Mouse (Mus musculus) lung, embryonic 16.5 days (tissue): ENCODE measurements around the gene Pacsin2. TPM values are rescaled to one million over a fixed set of nuclear protein-coding genes. Genes with fewer than 3 reads are reported as not detected.
A peak's percentile ranks its signal among the peaks of the same experiment; 100 is the strongest.

Experiments used
- ATAC-seq: fragments of 200-750 bp; cut with Nextera tagmentation; 2 replicates; pipeline ENCODE4 v1.8.0; 2017; ENCODE audit warnings: low read depth, mild to moderate bottlenecking, moderate library complexity
- H3K27ac ChIP-seq: fragments of 300-500 bp; sonication (generic); 2 replicates; pipeline ENCODE4 v1.5.1; 2014; ENCODE audit warnings: mild to moderate bottlenecking, control low read depth, low read length
- H3K27me3 ChIP-seq: fragments of 300-500 bp; sonication (generic); 2 replicates; pipeline ENCODE4 v1.6.1; 2014; ENCODE audit warnings: low read depth, low read length, mixed read lengths; ENCODE audit not compliant: control insufficient read depth, insufficient read depth
- H3K36me3 ChIP-seq: fragments of 300-500 bp; sonication (generic); 2 replicates; pipeline ENCODE4 v1.6.1; 2014; ENCODE audit warnings: low read length; ENCODE audit not compliant: control insufficient read depth, insufficient read depth
- H3K4me1 ChIP-seq: fragments of 300-500 bp; sonication (generic); replicated peaks from 2 replicates; pipeline ENCODE4 v1.6.1; 2014; ENCODE audit warnings: low read length, mixed read lengths; ENCODE audit not compliant: control insufficient read depth, insufficient read depth
- H3K4me2 ChIP-seq: fragments of 300-500 bp; sonication (generic); 2 replicates; pipeline ENCODE4 v1.6.1; 2014; ENCODE audit warnings: low read depth, low read length, control low read depth
- H3K4me3 ChIP-seq: fragments of 300-500 bp; sonication (generic); 2 replicates; pipeline ENCODE4 v1.5.1; 2014; ENCODE audit warnings: mild to moderate bottlenecking, low read length, control low read depth
- H3K9ac ChIP-seq: fragments of 300-500 bp; sonication (generic); 2 replicates; pipeline ENCODE4 v1.6.1; 2014; ENCODE audit warnings: low read length, control low read depth
- H3K9me3 ChIP-seq: fragments of 300-500 bp; sonication (generic); 2 replicates; pipeline ENCODE4 v1.6.1; 2016; ENCODE audit warnings: low read length; ENCODE audit not compliant: control insufficient read depth
- whole genome bisulfite sequencing: fragments of 180-500 bp; shearing (Covaris S2); extraction: QIAGEN DNeasy Blood & Tissue Kit; methylation state at CpG from one replicate; pipeline ENCODE4 v1.1.7; 2014; 5-methylcytosine and 5-hydroxymethylcytosine counted together
- polyA plus RNA-seq: library from polyadenylated mRNA; unstranded; fragments of >200 nt; fragmentation: Nextera tagmentation; extraction: Ambion mirVana; gene quantifications from 2 replicates; pipeline ENCODE4 v1.2.1, GENCODE M21; 2015

Gene Pacsin2
- polyA plus RNA-seq, 1 experiment from 2014 or later = 71.4 TPM

- peak overlapping the region; percentile 86 for H3K4me2 ChIP-seq
- H3K9ac ChIP-seq = peak overlapping the region; percentile 88
- 66% methylated on average over 4 of the region's 4 CpGs for WGBS
- ATAC-seq = no peak
- no peaks in the 10 kb centered on the region for H3K36me3 ChIP-seq
- H3K4me3 ChIP-seq = no peak overlapping the region; the same call in 1 of the 2 replicates
- no peaks in the 10 kb centered on the region for H3K27me3 ChIP-seq
- H3K4me1 ChIP-seq = peaks cover 24% of the 10 kb centered on the region
- no peaks in the 10 kb centered on the region for H3K9me3 ChIP-seq
- no peak overlapping the region for H3K27ac ChIP-seq
These were observed 115.7 kb downstream of the Pacsin2 start for GRCm38 (mm10) chr15:83348747-83349146.

GRCm38 (mm10) chr15:83345898-83346529 lies 118.4 kb downstream of the Pacsin2 start:
- H3K9me3 ChIP-seq = no peaks in the 10 kb centered on the region
- no peak for ATAC-seq
- no peak overlapping the region for H3K4me2 ChIP-seq
- whole genome bisulfite sequencing = 87% methylated on average over 15 of the region's 15 CpGs
- no peak overlapping the region for H3K27ac ChIP-seq
- H3K36me3 ChIP-seq = peaks cover 9% of the 10 kb centered on the region
- no peak overlapping the region for H3K9ac ChIP-seq
- no peaks in the 10 kb centered on the region for H3K27me3 ChIP-seq
- peaks cover 19% of the 10 kb centered on the region for H3K4me1 ChIP-seq
- no peak overlapping the region for H3K4me3 ChIP-seq

- peaks cover 15% of the 10 kb centered on the region for H3K4me1 ChIP-seq
- H3K27ac ChIP-seq = no peak overlapping the region
- WGBS = 60% methylated on average over 7 of the region's 7 CpGs
These were observed 119.5 kb downstream of the Pacsin2 start for GRCm38 (mm10) chr15:83344956-83345355.

GRCm38 (mm10) chr15:83344157-83344556 lies 120.2 kb downstream of the Pacsin2 start:
- H3K9ac ChIP-seq = 0 out of 2 replicates have a peak overlapping the region, but pooled peaks have one; percentile 15
- no peak overlapping the region for H3K4me2 ChIP-seq
- H3K9me3 ChIP-seq = no peaks in the 10 kb centered on the region
- ATAC-seq = 0 out of 2 replicates have a peak, but pooled peaks have one; percentile 32
- 32% methylated on average over 7 of the region's 7 CpGs for WGBS
- H3K27ac ChIP-seq = peak overlapping the region; percentile 37; the same call in 1 of the 2 replicates
- peaks cover 11% of the 10 kb centered on the region for H3K4me1 ChIP-seq
- H3K36me3 ChIP-seq = peaks cover 13% of the 10 kb centered on the region
- no peaks in the 10 kb centered on the region for H3K27me3 ChIP-seq
- no peak overlapping the region for H3K4me3 ChIP-seq

More at GRCm38 (mm10) chr15:83344956-83345355, 119.5 kb downstream of the Pacsin2 start:
- Histone ChIP-seq H3K27me3 (no peaks in the 10 kb centered on the region), H3K36me3 (peaks cover 13% of the 10 kb centered on the region), H3K9ac (no peak overlapping the region), H3K4me3 (no peak overlapping the region), H3K4me2 (no peak overlapping the region), H3K9me3 (no peaks in the 10 kb centered on the region)
- ATAC-seq = 0 out of 2 replicates have a peak, but pooled peaks have one; percentile 29

GRCm38 (mm10) chr15:83338908-83339307 lies 125.5 kb downstream of the Pacsin2 start:
- Histone ChIP-seq H3K27ac (no peak overlapping the region), H3K4me3 (no peak overlapping the region), H3K9ac (no peak overlapping the region), H3K36me3 (peaks cover 27% of the 10 kb centered on the region), H3K4me1 (no peaks in the 10 kb centered on the region), H3K4me2 (no peak overlapping the region), H3K27me3 (no peaks in the 10 kb centered on the region), H3K9me3 (no peaks in the 10 kb centered on the region)
- 85% methylated on average over 6 of the region's 6 CpGs for WGBS
- no peak for ATAC-seq

- no peak overlapping the region for H3K9ac ChIP-seq
- ATAC-seq = 0 out of 2 replicates have a peak, but pooled peaks have one; percentile 71
- no peak overlapping the region for H3K27ac ChIP-seq
- H3K4me2 ChIP-seq = no peak overlapping the region
- H3K27me3 ChIP-seq = no peaks in the 10 kb centered on the region
- no peaks in the 10 kb centered on the region for H3K9me3 ChIP-seq
- H3K4me1 ChIP-seq = no peaks in the 10 kb centered on the region
- H3K4me3 ChIP-seq = no peak overlapping the region
- WGBS = 68% methylated on average over 8 of the region's 8 CpGs
- H3K36me3 ChIP-seq = peaks cover 29% of the 10 kb centered on the region
These were observed 126.2 kb downstream of the Pacsin2 start for GRCm38 (mm10) chr15:83337903-83338870.

GRCm38 (mm10) chr15:83332373-83332772 lies 132.0 kb downstream of the Pacsin2 start:
- Histone ChIP-seq H3K4me3 (no peak overlapping the region), H3K27me3 (no peaks in the 10 kb centered on the region), H3K4me1 (no peaks in the 10 kb centered on the region), H3K9me3 (no peaks in the 10 kb centered on the region), H3K27ac (no peak overlapping the region), H3K9ac (no peak overlapping the region), H3K4me2 (no peak overlapping the region), H3K36me3 (peaks cover 40% of the 10 kb centered on the region)
- WGBS = 87% methylated on average over 3 of the region's 3 CpGs
- no peak for ATAC-seq

- ATAC-seq = no peak
- Histone ChIP-seq H3K4me1 (no peaks in the 10 kb centered on the region), H3K9me3 (no peaks in the 10 kb centered on the region), H3K36me3 (peaks cover 31% of the 10 kb centered on the region), H3K9ac (no peak overlapping the region), H3K27me3 (no peaks in the 10 kb centered on the region), H3K4me3 (no peak overlapping the region), H3K27ac (no peak overlapping the region), H3K4me2 (no peak overlapping the region)
- 78% methylated on average over 5 of the region's 5 CpGs for WGBS
These were observed 135.5 kb downstream of the Pacsin2 start for GRCm38 (mm10) chr15:83328952-83329351.
